Mouse (Mus musculus): ENCODE measurements around the gene Lamp1.

GRCm38 (mm10) chr8:13180911-13181690, 22.1 kb downstream of the Lamp1 start:
- TF ChIP-seq CTCF (IDR thresholded peaks at IDR 0.05; ENCODE audit: control insufficient read depth, insufficient read depth, insufficient replicate concordance, low read depth, low read length) (no peak), POLR2A (IDR thresholded peaks at IDR 0.05; ENCODE audit: control insufficient read depth, low read depth, low read length) (no peak)
